Mouse (Mus musculus): Measurements from ENCODE around the gene Atxn7l2. TPM values are rescaled to one million over a fixed set of nuclear protein-coding genes. Genes with fewer than 3 reads are reported as not detected.
A peak's percentile ranks its signal among the peaks of the same experiment; 100 is the strongest.

Gene Atxn7l2
- polyA plus RNA-seq, 1 experiment = 25.9 TPM

DNA sequence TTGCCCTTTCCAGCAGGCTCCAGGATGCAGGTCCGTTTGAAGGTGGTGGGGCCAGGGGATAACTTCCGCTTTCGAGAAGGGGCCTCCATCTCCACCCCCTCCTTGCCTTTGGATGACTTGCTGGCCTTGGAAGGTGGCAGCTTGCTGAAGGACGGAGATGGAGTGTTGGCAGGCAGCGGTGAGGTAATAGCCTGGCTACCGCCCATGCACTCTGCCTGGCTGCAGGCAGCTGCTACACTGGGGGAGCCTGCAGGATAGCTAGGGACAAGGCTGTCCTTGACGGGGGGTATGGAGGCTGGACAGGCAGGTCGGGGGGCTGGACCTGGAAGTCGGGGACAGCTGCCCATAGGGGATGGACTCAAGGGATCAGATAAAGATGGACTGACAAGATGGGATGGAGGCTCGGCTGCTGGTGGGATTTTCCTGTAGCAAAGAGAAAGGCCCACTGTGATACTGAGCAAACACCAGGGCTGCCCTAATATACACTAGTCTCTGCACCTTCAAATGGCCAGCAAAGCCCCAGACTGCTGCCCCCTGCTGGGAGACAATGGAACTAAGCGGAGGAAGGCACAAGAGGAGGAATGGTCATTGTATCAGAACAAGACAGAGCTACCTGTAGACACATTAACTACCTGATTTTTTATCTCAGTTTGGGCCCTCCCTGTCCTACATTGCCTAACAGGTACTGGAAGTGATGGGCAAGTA lies 7.0 kb downstream of the Atxn7l2 start:
- 26% methylated on average over 11 of the region's 11 CpGs for WGBS
- H3K27me3 ChIP-seq (ENCODE audit: control insufficient read depth, insufficient read depth, low read length) = no peaks in the 10 kb centered on the region
- H3K27ac ChIP-seq (ENCODE audit: insufficient read depth, low read length) = peak overlapping the region; percentile 49
- DNase-seq = peak; percentile 84 to 90
- H3K4me3 ChIP-seq (replicated peaks; ENCODE audit: insufficient read depth, low read depth, low read length) = no peak overlapping the region
- peaks cover 26% of the 10 kb centered on the region for H3K4me1 ChIP-seq (ENCODE audit: control insufficient read depth, insufficient read depth, low read length)
- TF ChIP-seq CTCF (IDR thresholded peaks at IDR 0.05; ENCODE audit: borderline replicate concordance, insufficient read depth, low read depth, low read length) (peak; percentile 79), POLR2A (IDR thresholded peaks at IDR 0.05; ENCODE audit: borderline replicate concordance, insufficient read depth, low read length) (no peak)

DNA sequence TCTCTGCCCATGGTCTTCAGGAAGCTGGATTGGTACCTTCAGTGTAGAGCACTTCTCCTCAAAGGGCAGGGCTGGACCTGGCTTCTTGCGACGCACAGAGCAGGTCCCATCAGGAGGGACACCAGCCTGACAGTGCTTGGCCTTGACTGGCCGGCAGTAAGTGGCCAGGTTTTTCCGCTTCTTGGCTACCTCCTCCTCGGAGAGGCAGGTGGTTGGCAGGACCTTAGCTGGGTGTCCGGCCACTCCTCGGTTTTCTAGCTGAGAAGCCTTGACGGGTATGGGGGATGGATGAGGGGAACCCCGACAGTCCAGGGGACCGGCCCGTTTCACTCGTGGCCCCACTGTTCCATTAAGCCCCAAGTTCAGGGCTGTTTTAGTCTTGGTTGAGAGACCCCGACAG lies 7.5 kb downstream of the Atxn7l2 start:
- Histone ChIP-seq H3K4me3 (replicated peaks; ENCODE audit: insufficient read depth, low read depth, low read length) (no peak overlapping the region), H3K27ac (ENCODE audit: insufficient read depth, low read length) (peak overlapping the region; percentile 49), H3K4me1 (ENCODE audit: control insufficient read depth, insufficient read depth, low read length) (peaks cover 26% of the 10 kb centered on the region), H3K27me3 (ENCODE audit: control insufficient read depth, insufficient read depth, low read length) (no peaks in the 10 kb centered on the region)
- TF ChIP-seq POLR2A (IDR thresholded peaks at IDR 0.05; ENCODE audit: borderline replicate concordance, insufficient read depth, low read length) (0 out of 2 replicates have a peak, but pooled peaks have one; percentile 13), CTCF (IDR thresholded peaks at IDR 0.05; ENCODE audit: borderline replicate concordance, insufficient read depth, low read depth, low read length) (no peak)
- 21% methylated on average over 13 of the region's 13 CpGs for WGBS
- DNase-seq = peak; percentile 53 to 59

DNA sequence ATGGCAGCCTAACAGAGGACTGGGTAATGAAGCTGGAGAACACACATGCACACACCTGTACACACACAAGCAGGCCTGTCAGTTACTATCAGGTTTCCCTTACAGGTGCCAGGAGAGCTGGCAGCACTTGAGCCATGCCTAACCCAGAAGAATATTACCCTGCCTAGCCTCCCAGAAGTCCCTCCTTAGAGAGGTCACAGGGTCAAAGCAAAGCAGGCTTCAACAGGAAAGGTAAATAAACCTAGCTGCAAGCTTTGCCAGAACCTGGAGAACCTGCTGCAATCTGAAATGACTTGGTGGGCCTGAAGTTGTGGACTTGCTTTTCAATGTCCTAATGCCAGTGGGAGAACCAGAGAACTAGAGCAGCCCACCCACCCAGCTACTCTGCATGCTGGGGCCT lies 8.2 kb downstream of the Atxn7l2 start:
- Histone ChIP-seq H3K27ac (ENCODE audit: insufficient read depth, low read length) (peak overlapping the region; percentile 25; the same call in 1 of the 2 replicates), H3K27me3 (ENCODE audit: control insufficient read depth, insufficient read depth, low read length) (no peaks in the 10 kb centered on the region), H3K4me3 (replicated peaks; ENCODE audit: insufficient read depth, low read depth, low read length) (no peak overlapping the region), H3K4me1 (ENCODE audit: control insufficient read depth, insufficient read depth, low read length) (peaks cover 32% of the 10 kb centered on the region)
- DNase-seq = peak in 1 of 2 experiments; percentile 15
- no peak for TF ChIP-seq POLR2A (IDR thresholded peaks at IDR 0.05; ENCODE audit: borderline replicate concordance, insufficient read depth, low read length)
- TF ChIP-seq CTCF (IDR thresholded peaks at IDR 0.05; ENCODE audit: borderline replicate concordance, insufficient read depth, low read depth, low read length) = no peak

DNA sequence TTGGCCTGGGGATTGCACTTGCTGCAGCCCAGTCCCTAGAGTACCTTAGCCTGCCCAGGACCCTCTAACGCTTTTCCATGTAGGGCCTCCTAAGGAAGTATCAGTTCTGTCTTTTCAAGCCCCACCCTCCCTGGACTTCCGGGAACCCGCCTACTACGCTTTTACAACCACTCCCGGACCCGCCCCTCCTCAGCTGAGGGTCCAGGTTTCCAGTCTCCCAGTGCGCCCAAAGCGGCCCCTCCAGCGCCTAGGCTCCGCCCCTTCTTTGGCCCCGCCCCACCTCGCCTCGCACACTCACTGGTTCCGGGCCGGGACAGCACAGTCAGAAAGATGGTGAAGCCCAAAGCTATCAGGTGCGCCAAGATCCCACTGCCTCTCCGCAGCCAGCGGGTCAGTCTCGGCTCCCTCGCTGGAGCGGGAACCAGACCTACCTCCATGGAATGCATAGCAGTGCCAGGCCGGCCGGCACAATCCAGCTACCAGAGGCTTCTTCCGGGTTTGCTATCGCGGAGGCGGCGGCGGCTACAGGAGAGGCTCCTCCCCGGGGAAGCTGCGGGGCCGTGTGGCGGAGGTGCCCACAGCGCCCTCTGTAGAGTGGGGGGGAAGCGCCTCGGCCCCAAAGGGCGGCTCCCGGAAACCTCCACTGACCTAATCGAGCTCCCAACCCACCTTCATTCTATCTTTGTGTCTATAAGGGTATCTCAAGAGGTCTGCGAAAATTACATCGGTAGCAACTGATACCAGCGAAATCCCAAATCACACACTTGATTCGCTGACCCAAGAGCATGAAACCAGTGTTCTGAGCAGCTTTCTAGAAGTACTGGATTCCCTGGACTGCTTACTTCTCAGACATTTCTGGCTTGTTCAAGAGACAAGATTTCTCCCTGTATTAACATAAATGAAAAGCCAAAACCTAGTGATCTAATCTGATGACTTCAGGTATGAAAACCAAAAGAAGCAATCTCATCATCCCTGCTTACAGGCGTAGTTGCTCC lies 10.1 kb downstream of the Atxn7l2 start, which contains the start of gene Cyb561d1:
TSS of gene Cyb561d1 (minus strand) at position 884 of the 995 bp plus-strand sequence.
- TF ChIP-seq POLR2A (IDR thresholded peaks at IDR 0.05; ENCODE audit: borderline replicate concordance, insufficient read depth, low read length) (peak; percentile 53; the same call in 1 of the 2 replicates), CTCF (IDR thresholded peaks at IDR 0.05; ENCODE audit: borderline replicate concordance, insufficient read depth, low read depth, low read length) (peak; percentile 25; the same call in 1 of the 2 replicates)
- Histone ChIP-seq H3K4me3 (replicated peaks; ENCODE audit: insufficient read depth, low read depth, low read length) (peak within 1 kb of the TSS; percentile 96), H3K27me3 (ENCODE audit: control insufficient read depth, insufficient read depth, low read length) (no peaks in the 10 kb centered on the region), H3K4me1 (ENCODE audit: control insufficient read depth, insufficient read depth, low read length) (peaks cover 48% of the 10 kb centered on the region), H3K27ac (ENCODE audit: insufficient read depth, low read length) (peak within 1 kb of the TSS; percentile 76)
- DNase-seq = peak; percentile 86 to 90
- 3% methylated on average over 43 of the region's 44 CpGs for WGBS

GRCm38 (mm10) chr3:108199231-108199630 lies 11.5 kb downstream of the Atxn7l2 start:
- peak in 1 of 2 experiments; percentile 17 for DNase-seq
- 88% methylated on average over 6 of the region's 6 CpGs for WGBS
- Histone ChIP-seq H3K27ac (ENCODE audit: insufficient read depth, low read length) (no peak overlapping the region), H3K4me1 (ENCODE audit: control insufficient read depth, insufficient read depth, low read length) (peaks cover 54% of the 10 kb centered on the region), H3K27me3 (ENCODE audit: control insufficient read depth, insufficient read depth, low read length) (no peaks in the 10 kb centered on the region), H3K4me3 (replicated peaks; ENCODE audit: insufficient read depth, low read depth, low read length) (no peak overlapping the region)
- TF ChIP-seq POLR2A (IDR thresholded peaks at IDR 0.05; ENCODE audit: borderline replicate concordance, insufficient read depth, low read length) (no peak), CTCF (IDR thresholded peaks at IDR 0.05; ENCODE audit: borderline replicate concordance, insufficient read depth, low read depth, low read length) (no peak)

DNA sequence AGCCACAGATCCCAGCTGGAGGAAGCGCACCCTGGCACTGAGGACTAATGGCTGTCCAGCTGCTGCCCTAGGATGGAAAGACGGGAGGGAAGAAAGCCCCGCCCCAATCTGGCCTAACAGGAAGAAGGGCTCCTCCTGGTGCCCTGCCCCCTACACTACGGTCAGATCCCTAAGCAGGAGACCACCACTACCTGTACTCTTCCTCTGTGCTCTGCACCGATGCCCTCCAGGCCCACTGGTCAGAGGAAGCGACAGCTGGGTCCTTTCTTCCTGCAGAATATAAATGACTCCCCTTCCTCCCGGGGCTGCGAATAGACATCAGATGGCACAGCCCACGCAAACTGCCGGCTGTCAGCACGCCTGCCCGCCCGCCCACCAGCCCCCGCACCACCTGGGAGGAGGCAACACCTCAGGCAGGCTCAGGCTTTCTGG lies 13.7 kb downstream of the Atxn7l2 start:
- 15% methylated on average over 14 of the region's 14 CpGs for WGBS
- no peaks in the 10 kb centered on the region for H3K27me3 ChIP-seq (ENCODE audit: control insufficient read depth, insufficient read depth, low read length)
- H3K4me1 ChIP-seq (ENCODE audit: control insufficient read depth, insufficient read depth, low read length) = peaks cover 49% of the 10 kb centered on the region

DNA sequence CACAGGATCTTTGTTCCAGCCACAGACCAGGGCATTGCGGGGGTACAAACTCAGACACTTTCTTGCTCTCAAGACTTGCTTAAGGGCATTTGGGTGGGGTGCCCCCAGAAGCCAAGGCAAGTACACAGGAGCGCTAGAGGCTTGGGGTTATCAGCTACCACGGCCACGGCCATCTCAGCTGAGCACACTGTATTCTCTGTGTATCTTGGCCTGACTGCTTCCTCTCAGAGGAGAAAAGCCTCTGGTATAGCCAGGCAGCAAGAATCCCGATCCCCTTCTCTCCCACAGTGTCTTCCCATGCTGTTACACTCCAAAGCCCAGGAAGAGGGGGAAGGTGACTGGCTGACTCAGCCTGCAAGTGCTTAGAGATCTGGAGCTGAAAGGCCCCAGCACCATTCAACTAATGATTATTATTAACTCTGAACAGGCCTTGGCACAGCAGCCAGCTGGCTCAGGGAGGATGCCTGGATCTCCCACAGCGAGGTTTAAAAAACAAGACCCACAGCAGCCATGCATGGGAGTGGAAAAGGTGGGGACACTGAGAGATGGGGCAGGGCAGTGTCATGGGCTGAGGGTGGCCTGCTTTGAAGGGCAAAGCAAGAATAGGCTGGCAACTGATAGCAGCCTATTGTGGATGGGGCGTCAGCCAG lies 14.7 kb downstream of the Atxn7l2 start:
- Histone ChIP-seq H3K4me1 (ENCODE audit: control insufficient read depth, insufficient read depth, low read length) (peaks cover 40% of the 10 kb centered on the region), H3K4me3 (replicated peaks; ENCODE audit: insufficient read depth, low read depth, low read length) (peak overlapping the region; percentile 32), H3K27ac (ENCODE audit: insufficient read depth, low read length) (peak overlapping the region; percentile 92), H3K27me3 (ENCODE audit: control insufficient read depth, insufficient read depth, low read length) (no peaks in the 10 kb centered on the region)
- TF ChIP-seq POLR2A (IDR thresholded peaks at IDR 0.05; ENCODE audit: borderline replicate concordance, insufficient read depth, low read length) (no peak), CTCF (IDR thresholded peaks at IDR 0.05; ENCODE audit: borderline replicate concordance, insufficient read depth, low read depth, low read length) (no peak)
- WGBS = 29% methylated on average over 7 of the region's 7 CpGs
- DNase-seq = peak; percentile 53 to 59

More for the DNA sequence above, 13.7 kb downstream of the Atxn7l2 start:
- DNase-seq = peak; percentile 68 to 76
- Histone ChIP-seq H3K27ac (ENCODE audit: insufficient read depth, low read length) (peak overlapping the region; percentile 92), H3K4me3 (replicated peaks; ENCODE audit: insufficient read depth, low read depth, low read length) (peak overlapping the region; percentile 51)
- TF ChIP-seq POLR2A (IDR thresholded peaks at IDR 0.05; ENCODE audit: borderline replicate concordance, insufficient read depth, low read length) (0 out of 2 replicates have a peak, but pooled peaks have one; percentile 32), CTCF (IDR thresholded peaks at IDR 0.05; ENCODE audit: borderline replicate concordance, insufficient read depth, low read depth, low read length) (no peak)
